Mouse (Mus musculus) small intestine, adult 2 months (tissue): ENCODE measurements around the gene Wdr90. TPM values are rescaled to one million over a fixed set of nuclear protein-coding genes. Genes with fewer than 3 reads are reported as not detected.

Source experiments
- H3K27ac ChIP-seq: fragments of 200-500 bp; 2 replicates; pipeline ENCODE4 v1.5.1; 2012; ENCODE audit warnings: low read depth, low read length, control low read depth, inconsistent platforms; ENCODE audit not compliant: insufficient read depth
- H3K27me3 ChIP-seq: fragments of 200-500 bp; 2 replicates; pipeline ENCODE4 v1.6.1; 2012; ENCODE audit warnings: mild to moderate bottlenecking, moderate library complexity, low read length, inconsistent platforms; ENCODE audit not compliant: control insufficient read depth, insufficient read depth
- H3K36me3 ChIP-seq: fragments of 200-500 bp; 2 replicates; pipeline ENCODE4 v1.6.1; 2012; ENCODE audit warnings: mild to moderate bottlenecking, low read length, control low read depth, inconsistent platforms; ENCODE audit not compliant: control insufficient read depth, insufficient read depth
- H3K4me1 ChIP-seq: fragments of 200-500 bp; 2 replicates; pipeline ENCODE4 v1.6.1; 2012; ENCODE audit warnings: low read length, inconsistent platforms, mixed read lengths; ENCODE audit not compliant: control insufficient read depth, insufficient read depth, insufficient read length
- H3K4me3 ChIP-seq: fragments of 200-500 bp; 2 replicates; pipeline ENCODE4 v1.5.1; 2012; ENCODE audit warnings: low read depth, mild to moderate bottlenecking, control low read depth, inconsistent platforms, low read length, moderate library complexity
- CTCF ChIP-seq: fragments of 200-500 bp; IDR thresholded peaks from 2 replicates; pipeline ENCODE4 v1.5.1; 2012; ENCODE audit warnings: low read depth, mild to moderate bottlenecking, control low read depth, inconsistent platforms, low read length, moderate library complexity, mixed read lengths; ENCODE audit not compliant: insufficient replicate concordance, insufficient read length; ENCODE audit errors: extremely low read depth
- POLR2A ChIP-seq: fragments of 200-500 bp; IDR thresholded peaks from 2 replicates; pipeline ENCODE4 v1.6.1; 2012; ENCODE audit warnings: low read depth, mild to moderate bottlenecking, control low read depth, inconsistent platforms, low read length, moderate library complexity
- WGBS: fragments of 180-500 bp; shearing (Covaris S2); methylation state at CpG from one replicate; pipeline ENCODE4 v1.1.7; 2018; 5-methylcytosine and 5-hydroxymethylcytosine counted together
- polyA plus RNA-seq: library from polyadenylated mRNA; depleted of rRNA; stranded (reverse); fragments of >200 nt; gene quantifications from 2 replicates; pipeline ENCODE4 v1.2.3, GENCODE M21; 2012

The Wdr90 gene
- polyA plus RNA-seq, 1 experiment, result 13.3 TPM

GRCm38 (mm10) chr17:25828223-25828594, 33.1 kb downstream of the Wdr90 start:
- WGBS, result 84% methylated on average over 8 of the region's 8 CpGs
- H3K36me3 ChIP-seq, result peaks cover 24% of the 10 kb centered on the region
- H3K27me3 ChIP-seq, result no peaks in the 10 kb centered on the region
- TF ChIP-seq POLR2A (no peak), CTCF (no peak)
- peaks cover 32% of the 10 kb centered on the region for H3K4me1 ChIP-seq
- peak overlapping the region; percentile 63 for H3K4me3 ChIP-seq
- H3K27ac ChIP-seq, result peak overlapping the region; percentile 51

- no peak overlapping the region for H3K4me3 ChIP-seq
- 94% methylated on average over 22 of the region's 22 CpGs for WGBS
- H3K4me1 ChIP-seq, result peaks cover 32% of the 10 kb centered on the region
- H3K27ac ChIP-seq, result no peak overlapping the region
- H3K27me3 ChIP-seq, result no peaks in the 10 kb centered on the region
- H3K36me3 ChIP-seq, result peaks cover 24% of the 10 kb centered on the region
- no peak for TF ChIP-seq POLR2A
- no peak for TF ChIP-seq CTCF
These were observed 33.6 kb downstream of the Wdr90 start for GRCm38 (mm10) chr17:25827546-25828222.

GRCm38 (mm10) chr17:25827011-25827410, 34.3 kb downstream of the Wdr90 start:
- Histone ChIP-seq H3K4me1 (peaks cover 32% of the 10 kb centered on the region), H3K27me3 (no peaks in the 10 kb centered on the region), H3K27ac (no peak overlapping the region), H3K4me3 (no peak overlapping the region), H3K36me3 (peaks cover 24% of the 10 kb centered on the region)
- WGBS, result 96% methylated on average over 13 of the region's 13 CpGs
- TF ChIP-seq POLR2A, result no peak
- no peak for TF ChIP-seq CTCF

- WGBS, result 95% methylated on average over 27 of the region's 27 CpGs
- no peak overlapping the region for H3K27ac ChIP-seq
These were observed 35.2 kb downstream of the Wdr90 start for GRCm38 (mm10) chr17:25825984-25826570.

GRCm38 (mm10) chr17:25825311-25825710, 36.0 kb downstream of the Wdr90 start:
- WGBS, result 89% methylated on average over 6 of the region's 6 CpGs
- Histone ChIP-seq H3K4me1 (peaks cover 19% of the 10 kb centered on the region), H3K27me3 (no peaks in the 10 kb centered on the region), H3K36me3 (peaks cover 11% of the 10 kb centered on the region), H3K4me3 (no peak overlapping the region), H3K27ac (no peak overlapping the region)
- no peak for TF ChIP-seq CTCF
- no peak for TF ChIP-seq POLR2A

More at GRCm38 (mm10) chr17:25825984-25826570, 35.2 kb downstream of the Wdr90 start:
- peaks cover 18% of the 10 kb centered on the region for H3K36me3 ChIP-seq
- no peaks in the 10 kb centered on the region for H3K27me3 ChIP-seq
- peaks cover 22% of the 10 kb centered on the region for H3K4me1 ChIP-seq
- no peak overlapping the region for H3K4me3 ChIP-seq
- TF ChIP-seq CTCF (no peak), POLR2A (no peak)

- Histone ChIP-seq H3K4me1 (peaks cover 20% of the 10 kb centered on the region), H3K36me3 (peaks cover 11% of the 10 kb centered on the region), H3K4me3 (peak overlapping the region; percentile 91), H3K27ac (no peak overlapping the region), H3K27me3 (peaks cover 4% of the 10 kb centered on the region; the same call in 1 of the 2 replicates)
- TF ChIP-seq POLR2A (no peak), CTCF (no peak)
- 62% methylated on average over 17 of the region's 17 CpGs for WGBS
These were observed 36.7 kb downstream of the Wdr90 start for GRCm38 (mm10) chr17:25824362-25825142.

GRCm38 (mm10) chr17:25823452-25823851, 37.8 kb downstream of the Wdr90 start, which contains the start of gene Wdr24:
Gene Wdr24, plus strand, starts transcription at chr17:25823627.
- peaks cover 21% of the 10 kb centered on the region for H3K4me1 ChIP-seq
- H3K36me3 ChIP-seq, result peaks cover 11% of the 10 kb centered on the region
- TF ChIP-seq CTCF (no peak), POLR2A (no peak)
- H3K27ac ChIP-seq, result peak within 1 kb of the TSS; percentile 52
- H3K27me3 ChIP-seq, result peaks cover 14% of the 10 kb centered on the region; the same call in 1 of the 2 replicates
- H3K4me3 ChIP-seq, result peak within 1 kb of the TSS; percentile 91
- under 1% methylated on average over 18 of the region's 18 CpGs for WGBS
